Mouse (Mus musculus) heart, embryonic 14.5 days (tissue): ENCODE measurements around the gene Zfp467. TPM values are rescaled to one million over a fixed set of nuclear protein-coding genes. Genes with fewer than 3 reads are reported as not detected.
A peak's percentile ranks its signal among the peaks of the same experiment; 100 is the strongest.

ENCODE experiments used
- ATAC-seq: fragments of 200-750 bp; cut with Nextera tagmentation; 2 replicates; pipeline ENCODE4 v1.8.0; 2017; ENCODE audit warnings: low read depth, moderate TSS enrichment; ENCODE audit not compliant: insufficient number of reproducible peaks, insufficient read depth, low FRiP score
- H3K27ac ChIP-seq, 2 experiments: fragments of 200-500 bp in 1 of 2; fragments of 300-500 bp in 1 of 2; sonication (generic) in 1 of 2; replicated peaks in 1 of 2; 2 replicates each; pipeline ENCODE4 v1.5.1; 2012 to 2014; ENCODE audit warnings: low read depth in 2 of 2, low read length in 2 of 2, control low read depth in 1 of 2, mild to moderate bottlenecking in 1 of 2, mixed read lengths in 1 of 2; ENCODE audit not compliant: control insufficient read depth in 1 of 2, insufficient read depth in 1 of 2
- H3K27me3 ChIP-seq: fragments of 300-500 bp; sonication (generic); 2 replicates; pipeline ENCODE4 v1.6.1; 2014; ENCODE audit warnings: mild to moderate bottlenecking, low read length, control low read depth; ENCODE audit not compliant: control insufficient read depth, insufficient read depth
- H3K36me3 ChIP-seq: fragments of 300-500 bp; sonication (generic); 2 replicates; pipeline ENCODE4 v1.6.1; 2014; ENCODE audit warnings: mild to moderate bottlenecking, control low read depth, low read length, mixed read lengths; ENCODE audit not compliant: control insufficient read depth, insufficient read depth
- H3K4me1 ChIP-seq, 2 experiments: fragments of 200-500 bp in 1 of 2; fragments of 300-500 bp in 1 of 2; sonication (generic) in 1 of 2; 2 replicates each; pipeline ENCODE4 v1.6.1; 2012 to 2014; ENCODE audit warnings: low read length in 2 of 2, control low read depth in 1 of 2, mixed read lengths in 1 of 2; ENCODE audit not compliant: control insufficient read depth in 2 of 2, insufficient read depth in 2 of 2
- H3K4me2 ChIP-seq: fragments of 300-500 bp; sonication (generic); 2 replicates; pipeline ENCODE4 v1.6.1; 2014; ENCODE audit warnings: mild to moderate bottlenecking, low read length
- H3K4me3 ChIP-seq, 2 experiments: fragments of 200-500 bp in 1 of 2; fragments of 300-500 bp in 1 of 2; sonication (generic) in 1 of 2; 2 replicates each; pipeline ENCODE4 v1.5.1; 2012 to 2014; ENCODE audit warnings: low read length in 2 of 2, mild to moderate bottlenecking in 2 of 2, control low read depth in 1 of 2, low read depth in 1 of 2, moderate library complexity in 1 of 2; ENCODE audit not compliant: control insufficient read depth in 1 of 2, insufficient read depth in 1 of 2
- H3K9ac ChIP-seq: fragments of 300-500 bp; sonication (generic); 2 replicates; pipeline ENCODE4 v1.6.1; 2014; ENCODE audit warnings: mild to moderate bottlenecking, low read length
- H3K9me3 ChIP-seq: fragments of 300-500 bp; sonication (generic); 2 replicates; pipeline ENCODE4 v1.6.1; 2016; ENCODE audit warnings: low read length, control low read depth; ENCODE audit not compliant: control insufficient read depth
- WGBS: fragments of 180-500 bp; shearing (Covaris S2); extraction: QIAGEN DNeasy Blood & Tissue Kit; methylation state at CpG from one replicate; pipeline ENCODE4 v1.1.7; 2014; 5-methylcytosine and 5-hydroxymethylcytosine counted together
- polyA plus RNA-seq: library from polyadenylated mRNA; unstranded; fragments of >200 nt; fragmentation: Nextera tagmentation; extraction: Ambion mirVana; gene quantifications from 2 replicates; pipeline ENCODE4 v1.2.1, GENCODE M21; 2014

Zfp467 gene
- polyA plus RNA-seq, 1 experiment from 2014 or later: 26.2 TPM

DNA sequence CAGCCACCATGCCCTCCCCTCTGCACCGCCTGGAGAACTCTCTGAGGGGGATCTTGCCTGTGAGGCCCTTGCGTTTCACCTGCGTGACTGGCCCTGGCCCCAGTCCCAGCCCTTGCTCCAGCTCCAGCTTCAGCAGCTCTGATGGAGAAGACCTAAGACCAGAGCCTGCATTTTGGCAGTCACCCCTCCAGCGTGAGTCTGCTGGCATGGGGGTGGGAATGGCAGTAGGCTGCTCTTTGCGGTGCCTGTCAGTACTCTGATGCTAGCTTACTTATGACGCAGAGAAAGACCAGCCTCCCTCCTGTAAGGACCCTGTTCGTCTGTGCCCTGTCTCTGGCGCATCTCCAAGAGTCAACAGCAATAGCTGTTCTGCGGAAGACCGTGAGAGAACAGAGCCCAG, 32.5 kb downstream of the Zfp467 start:
- no peak overlapping the region for H3K4me2 ChIP-seq
- H3K36me3 ChIP-seq: peaks cover 100% of the 10 kb centered on the region
- peaks cover 3 to 18% of the 10 kb centered on the region in 2 experiments for H3K4me1 ChIP-seq
- H3K4me3 ChIP-seq: no peak overlapping the region
- no peaks in the 10 kb centered on the region for H3K27me3 ChIP-seq
- H3K27ac ChIP-seq: no peak overlapping the region
- no peak for ATAC-seq
- no peak overlapping the region for H3K9ac ChIP-seq
- no peaks in the 10 kb centered on the region for H3K9me3 ChIP-seq
- 65% methylated on average over 10 of the region's 10 CpGs for WGBS

DNA sequence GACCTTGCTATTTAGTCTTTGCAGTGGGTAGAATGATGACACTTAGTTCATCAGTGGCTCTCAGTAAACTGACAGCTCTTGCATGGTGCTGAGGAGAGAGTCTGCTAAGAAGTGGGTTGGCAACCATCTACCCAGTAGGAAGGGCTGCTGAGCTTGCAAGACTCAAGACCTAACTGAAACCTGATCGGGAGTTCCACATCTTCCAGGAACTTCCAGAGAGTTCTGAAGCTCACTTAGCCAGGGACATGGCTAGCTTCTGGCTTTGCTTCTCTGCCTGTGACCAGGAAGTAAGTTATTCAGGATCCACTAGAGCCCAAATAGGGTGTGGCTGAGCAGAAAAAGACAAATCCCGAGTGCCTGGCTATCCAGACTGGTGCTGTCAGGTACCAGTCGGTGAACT, 33.0 kb downstream of the Zfp467 start:
- H3K9me3 ChIP-seq: no peaks in the 10 kb centered on the region
- no peaks in the 10 kb centered on the region for H3K27me3 ChIP-seq
- H3K36me3 ChIP-seq: peaks cover 100% of the 10 kb centered on the region
- H3K4me1 ChIP-seq: peaks cover 3 to 18% of the 10 kb centered on the region in 2 experiments
- H3K27ac ChIP-seq: no peak overlapping the region
- H3K4me3 ChIP-seq: no peak overlapping the region
- H3K4me2 ChIP-seq: no peak overlapping the region
- H3K9ac ChIP-seq: no peak overlapping the region
- ATAC-seq: no peak
- 84% methylated on average over 3 of the region's 3 CpGs for WGBS

DNA sequence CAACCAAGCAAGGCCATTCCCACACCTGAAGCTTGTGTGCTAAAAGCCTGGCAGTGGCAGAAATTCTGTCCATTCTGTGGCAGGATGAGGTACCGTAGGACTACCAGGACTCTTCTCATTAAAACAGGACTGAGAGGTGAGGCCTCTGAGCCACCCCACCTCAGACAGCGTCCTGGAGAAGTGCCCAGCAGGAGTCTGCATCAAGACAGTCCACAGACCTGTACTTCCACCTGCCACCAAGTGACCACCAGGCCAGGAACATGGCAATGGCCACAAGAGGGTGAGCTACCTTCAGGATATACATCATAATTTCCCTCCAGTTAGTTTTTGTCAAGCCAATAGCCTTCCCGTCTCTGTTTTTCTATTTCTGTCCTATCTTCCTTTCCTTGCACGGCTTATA, 33.5 kb downstream of the Zfp467 start:
- Histone ChIP-seq H3K9me3 (no peaks in the 10 kb centered on the region), H3K36me3 (peaks cover 100% of the 10 kb centered on the region), H3K4me2 (no peak overlapping the region), H3K27ac (peak overlapping the region; percentile 53 to 73; a peak in 3 of 4 replicates), H3K4me3 (no peak overlapping the region), H3K4me1 (peaks cover 3 to 18% of the 10 kb centered on the region in 2 experiments), H3K9ac (no peak overlapping the region), H3K27me3 (no peaks in the 10 kb centered on the region)
- WGBS: 82% methylated on average over 4 of the region's 4 CpGs
- ATAC-seq: no peak

DNA sequence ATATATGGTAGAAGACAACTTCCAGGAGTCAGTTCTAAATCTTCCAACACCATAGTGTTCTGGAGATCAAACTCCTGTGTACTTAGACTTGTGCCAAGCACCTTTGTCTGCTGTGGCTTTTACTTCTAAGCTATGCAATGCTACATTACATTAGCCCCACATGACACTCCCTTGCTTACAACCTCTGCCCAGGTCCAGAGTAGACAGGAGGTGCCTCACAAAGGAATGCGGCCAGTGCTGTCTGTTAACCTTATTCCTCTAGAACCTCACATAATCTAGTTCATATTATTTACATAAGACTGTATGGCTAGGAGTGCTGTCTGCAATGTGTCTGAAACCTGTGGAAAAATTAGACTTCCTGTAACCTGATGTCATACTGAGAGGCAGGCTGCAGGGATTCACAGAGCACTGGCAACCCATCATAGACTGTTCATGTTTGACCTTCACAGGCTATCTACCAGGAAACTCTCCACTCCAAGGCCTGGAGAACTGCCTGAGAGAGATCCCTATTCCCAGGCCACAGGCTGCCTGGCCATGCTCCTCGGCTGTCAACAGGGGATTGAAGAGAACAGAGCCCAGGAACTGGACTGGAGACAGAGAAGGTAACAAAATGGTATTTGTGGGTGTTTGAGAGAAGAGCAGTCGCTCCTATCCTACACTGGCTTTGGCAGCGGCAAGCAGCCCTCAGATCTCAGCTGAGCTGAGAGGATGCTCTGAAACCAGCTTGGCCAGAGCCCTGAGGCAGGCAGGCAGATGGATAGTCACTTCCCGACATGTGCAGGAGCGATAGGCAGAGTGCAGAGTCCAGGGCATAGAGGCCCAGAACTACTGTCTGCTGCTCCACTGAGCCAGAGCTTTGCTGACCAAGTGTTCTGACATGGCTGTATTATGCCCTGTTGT, 34.2 kb downstream of the Zfp467 start:
- no peaks in the 10 kb centered on the region for H3K27me3 ChIP-seq
- no peak overlapping the region for H3K4me2 ChIP-seq
- H3K36me3 ChIP-seq: peaks cover 100% of the 10 kb centered on the region
- H3K4me1 ChIP-seq: peaks cover 3 to 18% of the 10 kb centered on the region in 2 experiments
- peak; percentile 63 for ATAC-seq
- H3K9ac ChIP-seq: no peak overlapping the region
- H3K9me3 ChIP-seq: no peaks in the 10 kb centered on the region
- 62% methylated on average over 6 of the region's 6 CpGs for WGBS
- no peak overlapping the region for H3K4me3 ChIP-seq
- H3K27ac ChIP-seq: peak overlapping the region; percentile 63 to 73

DNA sequence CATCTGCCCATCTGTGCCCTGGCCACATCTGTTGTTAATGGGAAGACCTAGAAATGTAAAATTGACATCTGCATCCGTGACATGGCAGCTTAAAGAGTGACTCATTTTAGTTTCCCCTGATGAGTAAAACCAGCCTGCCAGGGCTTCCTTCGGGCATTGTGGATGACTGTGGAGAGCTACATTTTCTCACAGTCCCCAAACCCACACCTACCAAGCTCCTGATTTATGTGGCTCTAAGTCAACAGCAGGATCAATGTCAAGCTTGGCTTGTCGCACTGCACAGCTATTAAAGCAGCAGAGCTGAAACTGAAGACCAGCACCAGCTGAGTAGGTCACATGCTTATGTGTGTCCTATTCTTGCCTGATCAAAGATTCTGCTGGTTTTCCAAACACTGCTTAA, 35.1 kb downstream of the Zfp467 start:
- ATAC-seq: no peak
- Histone ChIP-seq H3K9ac (no peak overlapping the region), H3K9me3 (no peaks in the 10 kb centered on the region), H3K4me1 (peaks cover 3 to 18% of the 10 kb centered on the region in 2 experiments), H3K36me3 (peaks cover 100% of the 10 kb centered on the region), H3K27ac (peak overlapping the region in 1 of 2 experiments; percentile 73; a peak in 2 of 4 replicates), H3K4me3 (no peak overlapping the region), H3K27me3 (no peaks in the 10 kb centered on the region), H3K4me2 (no peak overlapping the region)
- WGBS: 76% methylated on average over 3 of the region's 3 CpGs

DNA sequence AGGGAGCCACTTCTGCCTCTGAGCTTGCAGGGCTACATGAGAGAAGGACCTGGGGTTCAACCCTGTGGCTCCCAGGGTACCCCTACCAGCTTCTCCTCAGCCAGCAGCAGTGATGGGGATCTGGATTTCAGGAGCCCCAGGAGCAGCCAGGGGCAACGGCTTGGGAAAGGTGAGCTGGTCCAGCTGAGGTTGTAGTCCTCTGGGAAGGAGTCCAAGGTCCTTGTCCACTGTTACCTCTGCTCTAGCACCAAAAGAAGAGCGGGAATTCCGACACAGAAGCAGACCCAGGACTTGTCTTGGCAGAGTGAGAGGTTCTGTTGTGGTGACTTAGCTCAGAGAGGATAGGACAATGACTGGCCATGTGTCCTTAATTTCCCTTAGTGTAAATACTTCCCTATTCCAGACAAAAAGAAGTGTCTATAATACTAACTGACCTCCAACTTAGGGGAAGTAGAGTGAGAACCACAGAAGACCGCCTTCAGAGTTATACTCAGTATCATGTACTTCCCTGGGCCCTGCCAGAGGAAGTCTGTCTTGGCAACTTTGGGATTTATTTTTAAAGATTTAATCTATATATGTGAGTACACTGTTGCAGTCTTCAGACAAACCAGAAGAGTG, 35.8 kb downstream of the Zfp467 start:
- peaks cover 3 to 18% of the 10 kb centered on the region in 2 experiments for H3K4me1 ChIP-seq
- H3K4me3 ChIP-seq: no peak overlapping the region
- H3K27me3 ChIP-seq: no peaks in the 10 kb centered on the region
- H3K4me2 ChIP-seq: no peak overlapping the region
- peaks cover 100% of the 10 kb centered on the region for H3K36me3 ChIP-seq
- no peaks in the 10 kb centered on the region for H3K9me3 ChIP-seq
- H3K9ac ChIP-seq: no peak overlapping the region
- H3K27ac ChIP-seq: no peak overlapping the region
- 96% methylated on average over 4 of the region's 4 CpGs for WGBS
- ATAC-seq: no peak

DNA sequence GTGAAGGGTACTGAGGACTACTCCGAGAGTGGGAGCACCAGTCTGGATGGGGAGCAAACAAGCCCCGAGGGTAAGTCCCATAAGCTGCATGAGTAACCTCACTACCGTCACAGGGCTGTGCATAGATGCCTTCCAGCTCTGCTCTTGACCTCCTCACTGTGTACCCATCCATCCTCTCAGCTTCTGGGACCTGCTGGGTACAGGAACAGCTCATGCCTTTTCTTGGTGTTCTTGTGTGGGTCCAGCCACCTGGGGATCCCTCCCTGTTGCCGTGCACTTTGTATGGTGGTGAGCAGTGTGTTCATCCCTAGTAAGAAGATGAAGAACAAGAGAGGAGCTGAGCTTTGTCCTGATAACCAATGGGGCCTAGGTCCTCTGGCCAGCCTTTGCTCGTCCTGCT, 41.6 kb downstream of the Zfp467 start:
- WGBS: 96% methylated on average over 5 of the region's 5 CpGs
- Histone ChIP-seq H3K36me3 (peaks cover 61% of the 10 kb centered on the region), H3K9me3 (no peaks in the 10 kb centered on the region), H3K4me2 (no peak overlapping the region), H3K4me1 (peaks cover 8 to 10% of the 10 kb centered on the region in 2 experiments), H3K27me3 (no peaks in the 10 kb centered on the region), H3K27ac (no peak overlapping the region), H3K4me3 (no peak overlapping the region), H3K9ac (no peak overlapping the region)
- ATAC-seq: no peak
